Mouse (Mus musculus): ENCODE data around the gene Iqcc. TPM values are rescaled to one million over a fixed set of nuclear protein-coding genes. Genes with fewer than 3 reads are reported as not detected.

Gene Iqcc
- polyA plus RNA-seq, 1 experiment: 67.4 TPM

- Histone ChIP-seq H3K27ac (ENCODE audit: insufficient read depth, low read depth, low read length) (peak overlapping the region; percentile 47), H3K36me3 (ENCODE audit: control insufficient read depth, insufficient read depth, low read length) (no peaks in the 10 kb centered on the region), H3K4me3 (ENCODE audit: insufficient read depth, low read depth, low read length) (no peak overlapping the region), H3K4me1 (ENCODE audit: control insufficient read depth, insufficient read depth, low read length) (no peaks in the 10 kb centered on the region), H3K27me3 (replicated peaks; ENCODE audit: control insufficient read depth, insufficient read depth, low read length) (no peaks in the 10 kb centered on the region)
- WGBS: 85% methylated on average over 4 of the region's 4 CpGs
- no peak for DNase-seq
- TF ChIP-seq POLR2A (IDR thresholded peaks at IDR 0.05; ENCODE audit: low read depth, low read length): no peak
- TF ChIP-seq CTCF (conservative IDR thresholded peaks at IDR 0.05; ENCODE audit: insufficient read depth, insufficient read length, low read depth, low read length): no peak
Observed at GRCm38 (mm10) chr4:129573093-129573370, 45.9 kb downstream of the Iqcc start.

DNA sequence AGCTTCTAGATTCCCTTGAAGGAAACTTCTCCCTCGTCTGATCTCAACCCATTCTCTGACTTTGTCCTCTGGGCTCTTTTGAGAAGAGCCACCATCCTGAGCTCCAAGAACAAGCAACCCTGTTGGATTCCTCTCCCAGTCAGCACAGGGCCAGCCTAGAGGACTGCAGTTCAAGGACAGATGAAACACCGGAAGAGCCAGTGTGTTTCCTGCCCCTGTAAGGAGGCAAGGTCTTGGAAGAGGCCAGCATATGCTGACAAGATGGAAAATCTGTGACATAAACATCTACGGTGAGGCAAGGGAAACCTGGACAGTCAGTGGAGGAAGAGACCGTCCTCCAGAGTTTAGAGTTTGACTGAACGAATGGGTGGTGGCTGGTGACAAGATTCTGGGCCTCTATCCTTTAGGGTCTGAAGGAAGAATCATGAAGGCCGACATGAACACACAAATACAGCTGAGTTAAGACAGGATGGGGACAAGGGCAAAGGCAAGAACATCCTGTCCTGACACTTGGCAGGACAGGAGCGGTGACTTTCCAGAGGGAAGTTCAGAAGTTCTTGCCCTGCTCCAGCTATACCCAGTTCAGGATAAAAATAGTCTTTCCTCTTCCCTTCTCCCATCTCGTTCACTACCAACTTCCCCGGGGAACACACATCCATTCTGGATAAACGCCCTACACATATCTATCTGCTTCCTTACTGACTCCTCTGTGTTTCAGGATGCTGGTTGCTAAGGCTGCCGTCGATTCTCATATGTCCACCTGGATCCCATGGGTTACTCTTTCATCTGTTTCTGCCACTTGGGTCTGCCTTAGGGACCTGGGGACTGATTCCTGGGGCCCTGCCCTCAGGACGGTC, 46.4 kb downstream of the Iqcc start:
- 67% methylated on average over 13 of the region's 13 CpGs for WGBS
- no peaks in the 10 kb centered on the region for H3K4me1 ChIP-seq (ENCODE audit: control insufficient read depth, insufficient read depth, low read length)
- peak; percentile 68 for DNase-seq
- no peak for TF ChIP-seq CTCF (conservative IDR thresholded peaks at IDR 0.05; ENCODE audit: insufficient read depth, insufficient read length, low read depth, low read length)
- no peak for TF ChIP-seq POLR2A (IDR thresholded peaks at IDR 0.05; ENCODE audit: low read depth, low read length)
- H3K27me3 ChIP-seq (replicated peaks; ENCODE audit: control insufficient read depth, insufficient read depth, low read length): no peaks in the 10 kb centered on the region
- H3K27ac ChIP-seq (ENCODE audit: insufficient read depth, low read depth, low read length): peak overlapping the region; percentile 79
- H3K4me3 ChIP-seq (ENCODE audit: insufficient read depth, low read depth, low read length): no peak overlapping the region
- H3K36me3 ChIP-seq (ENCODE audit: control insufficient read depth, insufficient read depth, low read length): no peaks in the 10 kb centered on the region

- H3K4me1 ChIP-seq (ENCODE audit: control insufficient read depth, insufficient read depth, low read length): no peaks in the 10 kb centered on the region
- no peak overlapping the region for H3K4me3 ChIP-seq (ENCODE audit: insufficient read depth, low read depth, low read length)
- no peak for DNase-seq
- H3K27ac ChIP-seq (ENCODE audit: insufficient read depth, low read depth, low read length): peak overlapping the region; percentile 79
- H3K36me3 ChIP-seq (ENCODE audit: control insufficient read depth, insufficient read depth, low read length): no peaks in the 10 kb centered on the region
- no peaks in the 10 kb centered on the region for H3K27me3 ChIP-seq (replicated peaks; ENCODE audit: control insufficient read depth, insufficient read depth, low read length)
- TF ChIP-seq CTCF (conservative IDR thresholded peaks at IDR 0.05; ENCODE audit: insufficient read depth, insufficient read length, low read depth, low read length) (no peak), POLR2A (IDR thresholded peaks at IDR 0.05; ENCODE audit: low read depth, low read length) (no peak)
- 85% methylated on average over 8 of the region's 8 CpGs for WGBS
Observed at GRCm38 (mm10) chr4:129571551-129572084, 47.3 kb downstream of the Iqcc start.

GRCm38 (mm10) chr4:129570028-129570427, 48.9 kb downstream of the Iqcc start:
- H3K4me3 ChIP-seq (ENCODE audit: insufficient read depth, low read depth, low read length): no peak overlapping the region
- 88% methylated on average over 6 of the region's 6 CpGs for WGBS
- no peaks in the 10 kb centered on the region for H3K4me1 ChIP-seq (ENCODE audit: control insufficient read depth, insufficient read depth, low read length)
- H3K27me3 ChIP-seq (replicated peaks; ENCODE audit: control insufficient read depth, insufficient read depth, low read length): no peaks in the 10 kb centered on the region
- no peak for DNase-seq
- TF ChIP-seq CTCF (conservative IDR thresholded peaks at IDR 0.05; ENCODE audit: insufficient read depth, insufficient read length, low read depth, low read length) (no peak), POLR2A (IDR thresholded peaks at IDR 0.05; ENCODE audit: low read depth, low read length) (no peak)
- no peaks in the 10 kb centered on the region for H3K36me3 ChIP-seq (ENCODE audit: control insufficient read depth, insufficient read depth, low read length)
- no peak overlapping the region for H3K27ac ChIP-seq (ENCODE audit: insufficient read depth, low read depth, low read length)

DNA sequence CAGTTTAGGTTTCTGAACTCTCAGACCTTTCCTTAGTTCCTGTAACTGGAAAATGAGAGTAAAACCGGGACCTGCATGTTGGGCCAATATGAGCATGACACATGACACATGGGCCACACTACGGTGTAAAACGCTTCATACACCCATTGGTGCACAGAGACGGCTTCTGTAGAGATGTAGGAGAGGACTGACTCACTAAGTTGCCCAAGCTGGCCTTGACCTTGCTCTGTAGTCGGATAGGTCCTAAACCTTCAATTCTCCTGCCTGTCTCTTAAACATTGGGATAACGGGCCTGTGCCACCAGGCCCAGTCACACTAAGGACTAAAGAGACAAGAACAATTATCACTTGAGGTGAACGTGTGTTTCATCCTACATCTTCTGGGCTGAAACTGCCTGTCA, 50.5 kb downstream of the Iqcc start:
- H3K4me3 ChIP-seq (ENCODE audit: insufficient read depth, low read depth, low read length): no peak overlapping the region
- H3K27ac ChIP-seq (ENCODE audit: insufficient read depth, low read depth, low read length): no peak overlapping the region
- DNase-seq: no peak
- no peaks in the 10 kb centered on the region for H3K36me3 ChIP-seq (ENCODE audit: control insufficient read depth, insufficient read depth, low read length)
- no peaks in the 10 kb centered on the region for H3K4me1 ChIP-seq (ENCODE audit: control insufficient read depth, insufficient read depth, low read length)
- 92% methylated on average over 7 of the region's 7 CpGs for WGBS
- no peaks in the 10 kb centered on the region for H3K27me3 ChIP-seq (replicated peaks; ENCODE audit: control insufficient read depth, insufficient read depth, low read length)
- TF ChIP-seq CTCF (conservative IDR thresholded peaks at IDR 0.05; ENCODE audit: insufficient read depth, insufficient read length, low read depth, low read length) (no peak), POLR2A (IDR thresholded peaks at IDR 0.05; ENCODE audit: low read depth, low read length) (no peak)

- DNase-seq: no peak
- H3K27me3 ChIP-seq (replicated peaks; ENCODE audit: control insufficient read depth, insufficient read depth, low read length): no peaks in the 10 kb centered on the region
- no peaks in the 10 kb centered on the region for H3K36me3 ChIP-seq (ENCODE audit: control insufficient read depth, insufficient read depth, low read length)
- H3K4me3 ChIP-seq (ENCODE audit: insufficient read depth, low read depth, low read length): no peak overlapping the region
- no peaks in the 10 kb centered on the region for H3K4me1 ChIP-seq (ENCODE audit: control insufficient read depth, insufficient read depth, low read length)
- no peak for TF ChIP-seq POLR2A (IDR thresholded peaks at IDR 0.05; ENCODE audit: low read depth, low read length)
- TF ChIP-seq CTCF (conservative IDR thresholded peaks at IDR 0.05; ENCODE audit: insufficient read depth, insufficient read length, low read depth, low read length): no peak
- no peak overlapping the region for H3K27ac ChIP-seq (ENCODE audit: insufficient read depth, low read depth, low read length)
- 87% methylated on average over 6 of the region's 6 CpGs for WGBS
Observed at GRCm38 (mm10) chr4:129565139-129565538, 53.8 kb downstream of the Iqcc start.

Other genes with a start within 250 kb of the Iqcc start
- 4.9 and 5.4 TPM in 2 replicates for gene Zbtb8a, start 241.0 kb downstream of the Iqcc start, polyA plus RNA-seq (2012; rRNA removed)
- 0.58 and 0.64 TPM in 2 replicates for gene Zbtb8b, start 178.2 kb downstream of the Iqcc start, polyA plus RNA-seq (2012; rRNA removed)
- 25.3 and 28.7 TPM in 2 replicates for gene Bsdc1, start 157.5 kb downstream of the Iqcc start, polyA plus RNA-seq (2012; rRNA removed)
- 0.10 TPM in 1 of 2 replicates, not detected in the other for gene Tssk3, start 128.1 kb downstream of the Iqcc start, polyA plus RNA-seq (2012; rRNA removed)
- gene Fam229a, start 127.9 kb downstream of the Iqcc start, polyA plus RNA-seq (2012; rRNA removed): 0.94 and 1.1 TPM in 2 replicates
- gene Marcksl1, start 105.5 kb downstream of the Iqcc start, polyA plus RNA-seq (2012; rRNA removed): 20.3 and 26.5 TPM in 2 replicates
- gene Hdac1, start 76.4 kb downstream of the Iqcc start, polyA plus RNA-seq (2012; rRNA removed): 35.4 and 41.6 TPM in 2 replicates
- 2.3 and 12.7 TPM in 2 replicates for gene Lck, start 45.5 kb downstream of the Iqcc start, polyA plus RNA-seq (2012; rRNA removed)
- gene Fam167b, start 40.5 kb downstream of the Iqcc start, polyA plus RNA-seq (2012; rRNA removed): 24.6 and 27.2 TPM in 2 replicates
- gene Eif3i, start 18.5 kb downstream of the Iqcc start, polyA plus RNA-seq (2012; rRNA removed): 311 TPM in 2 replicates
- 160 and 162 TPM in 2 replicates for gene Tmem234, start 18.4 kb downstream of the Iqcc start, polyA plus RNA-seq (2012; rRNA removed)
- 2.2 and 3.7 TPM in 2 replicates for gene Dcdc2b, start 4.8 kb downstream of the Iqcc start, polyA plus RNA-seq (2012; rRNA removed)
- gene Ccdc28b, start 4.8 kb upstream of the Iqcc start, polyA plus RNA-seq (2012; rRNA removed): 16.2 and 20.8 TPM in 2 replicates
- gene Txlna, start 22.0 kb upstream of the Iqcc start, polyA plus RNA-seq (2012; rRNA removed): 22.7 and 24.3 TPM in 2 replicates
- gene Kpna6, start 53.7 kb upstream of the Iqcc start, polyA plus RNA-seq (2012; rRNA removed): 35.0 and 39.0 TPM in 2 replicates
- gene Tmem39b, start 77.7 kb upstream of the Iqcc start, polyA plus RNA-seq (2012; rRNA removed): 28.5 and 34.0 TPM in 2 replicates
- gene Khdrbs1, start 123.2 kb upstream of the Iqcc start, polyA plus RNA-seq (2012; rRNA removed): 16.0 TPM in 2 replicates
- 29.9 and 41.5 TPM in 2 replicates for gene Ptp4a2, start 192.1 kb upstream of the Iqcc start, polyA plus RNA-seq (2012; rRNA removed)